Mouse (Mus musculus): ENCODE measurements at regions not wholly inside any gene's neighbourhood (a gene's known extent, or its start where the extent isn't known, plus 50 kb on each side); places are given as distances from the start of the nearest gene placed in this dataset.
A peak's percentile ranks its signal among the peaks of the same experiment; 100 is the strongest.

DNA sequence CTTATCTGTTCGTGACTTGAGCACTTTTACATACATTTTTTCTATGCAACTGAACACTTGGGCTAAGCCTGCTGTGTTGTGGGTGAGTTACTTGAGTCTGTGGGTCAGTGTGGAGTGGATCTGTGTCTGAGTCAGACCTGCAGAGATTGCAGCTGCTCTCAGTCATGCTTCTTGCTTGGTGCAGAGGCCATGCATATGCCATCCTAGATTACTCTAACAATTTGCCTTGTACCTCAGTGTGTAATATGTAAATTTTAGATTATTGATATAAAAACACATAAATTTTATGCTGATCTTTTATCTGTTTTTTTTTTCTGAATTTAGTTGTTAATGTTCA lies 326.2 kb downstream of the 1700129C05Rik start:
- DNase-seq: peak; percentile 27

DNA sequence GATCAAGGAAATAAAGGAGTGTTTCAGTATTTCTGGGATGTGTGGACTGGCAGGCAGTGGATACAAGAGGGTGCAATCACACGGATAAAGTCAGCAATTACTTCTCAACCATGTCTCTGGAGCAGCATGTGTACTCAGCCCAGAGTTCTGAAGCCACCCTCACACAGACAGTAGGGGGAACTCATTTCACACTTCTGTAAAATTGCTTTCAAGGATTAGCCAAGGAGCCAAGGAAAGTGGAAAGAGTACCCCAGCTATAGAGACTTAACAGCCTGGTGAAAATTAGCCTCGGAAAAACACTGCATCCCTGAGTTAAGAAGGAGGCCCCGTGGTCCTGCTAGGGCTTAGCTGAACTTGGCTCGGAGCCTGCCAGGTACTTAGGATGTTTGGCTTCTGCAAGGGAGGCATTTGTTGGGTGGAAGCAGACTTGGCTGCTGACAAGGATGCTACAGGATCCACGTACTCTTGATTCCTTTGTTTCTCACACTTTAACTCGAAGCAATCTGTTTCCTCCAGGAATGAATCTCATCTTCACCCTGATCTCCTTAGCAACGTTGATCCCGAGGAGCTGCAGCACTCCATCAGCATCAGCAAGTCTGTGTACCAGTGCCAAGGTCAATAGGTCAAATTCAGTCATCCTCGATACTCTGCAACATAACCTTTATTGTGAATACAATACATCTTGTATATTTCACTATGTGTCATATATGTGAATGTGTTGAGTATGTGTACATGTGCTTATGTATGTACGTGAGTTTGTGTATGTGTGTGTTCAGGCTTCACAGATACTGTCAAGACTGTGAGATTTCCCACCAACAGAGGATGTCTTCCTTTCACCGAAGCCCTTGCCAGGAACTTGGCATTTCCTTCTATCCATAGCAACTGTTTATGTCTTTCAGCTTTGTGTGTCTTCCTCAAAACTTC lies 326.8 kb downstream of the 1700129C05Rik start:
- peak; percentile 81 for DNase-seq

DNA sequence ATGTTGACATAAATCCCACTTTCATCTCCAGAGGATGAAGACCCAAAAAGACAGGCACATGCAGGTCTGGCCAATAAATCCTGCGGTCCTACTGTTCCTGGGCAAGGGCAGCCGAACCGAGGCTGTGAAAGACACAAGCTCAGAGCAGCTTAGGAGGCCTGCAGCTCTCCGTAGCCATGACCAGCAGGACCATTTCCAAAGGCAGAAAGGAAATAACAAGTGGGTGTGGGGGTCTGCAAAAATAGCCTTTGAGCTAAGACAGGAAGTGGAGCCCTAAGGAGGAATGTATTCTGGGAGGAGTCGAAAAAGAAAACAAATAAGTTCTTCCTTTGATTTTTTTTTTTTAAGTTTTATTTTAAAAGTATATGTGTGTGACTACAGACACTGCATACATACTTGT lies 330.1 kb downstream of the 1700129C05Rik start:
- DNase-seq: peak; percentile 96

DNA sequence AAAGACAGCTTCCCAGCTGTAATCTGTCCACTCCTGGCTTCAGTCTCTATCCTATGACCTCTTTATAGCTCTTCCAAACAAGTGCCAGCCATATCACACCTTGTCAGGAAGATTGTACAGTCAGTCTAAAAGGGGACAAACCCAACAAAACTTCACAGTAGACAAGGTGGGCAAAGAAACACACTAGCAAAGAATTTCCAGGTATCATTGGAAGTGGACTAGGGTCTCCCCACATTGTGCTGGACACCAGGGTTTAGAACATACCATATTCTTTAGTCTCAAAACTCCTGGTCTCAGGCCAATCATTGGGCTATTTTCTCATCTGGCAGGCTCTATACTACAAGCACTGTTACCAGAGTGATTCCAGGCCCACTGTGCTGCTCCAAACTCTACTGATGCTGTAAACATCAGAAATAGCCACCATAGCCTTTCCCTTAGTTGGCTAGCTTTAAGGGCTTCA lies 341.3 kb downstream of the 1700129C05Rik start:
- DNase-seq: peak; percentile 94

DNA sequence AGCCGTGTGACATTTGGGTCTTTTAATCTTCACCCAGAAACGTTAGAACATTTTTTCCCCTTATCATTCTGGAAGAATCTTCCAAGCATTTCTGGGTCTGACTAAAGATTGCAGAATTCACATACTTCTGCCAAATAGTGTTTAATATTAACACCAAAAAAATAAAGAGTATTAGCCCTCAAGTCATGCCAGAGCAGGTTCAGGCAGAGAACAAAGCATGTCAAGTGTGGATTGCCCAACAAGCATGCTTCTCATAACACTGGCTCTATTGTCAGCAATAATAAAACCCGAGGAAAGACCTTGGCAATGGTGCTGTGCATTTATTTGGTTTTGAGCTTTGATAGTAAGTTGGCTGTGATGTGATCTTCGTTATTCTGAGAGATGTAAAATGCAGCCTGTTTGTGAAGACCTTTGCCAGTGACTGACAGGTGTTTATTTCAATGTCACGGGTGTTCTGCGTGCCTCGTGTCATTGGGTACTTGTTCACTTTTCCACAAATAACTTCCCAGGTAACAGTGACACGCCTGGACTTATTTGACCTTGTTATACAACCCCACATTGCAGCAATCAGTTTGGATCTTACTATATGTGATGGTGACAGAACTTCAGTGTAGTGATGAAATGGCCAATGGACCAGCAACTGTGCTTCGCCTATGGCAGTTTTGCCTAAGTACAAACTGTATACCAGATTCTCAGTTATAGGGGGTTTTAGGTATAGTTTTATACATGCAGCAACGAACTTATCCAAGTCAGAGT lies 354.3 kb downstream of the 1700129C05Rik start:
- DNase-seq: peak; percentile 86

DNA sequence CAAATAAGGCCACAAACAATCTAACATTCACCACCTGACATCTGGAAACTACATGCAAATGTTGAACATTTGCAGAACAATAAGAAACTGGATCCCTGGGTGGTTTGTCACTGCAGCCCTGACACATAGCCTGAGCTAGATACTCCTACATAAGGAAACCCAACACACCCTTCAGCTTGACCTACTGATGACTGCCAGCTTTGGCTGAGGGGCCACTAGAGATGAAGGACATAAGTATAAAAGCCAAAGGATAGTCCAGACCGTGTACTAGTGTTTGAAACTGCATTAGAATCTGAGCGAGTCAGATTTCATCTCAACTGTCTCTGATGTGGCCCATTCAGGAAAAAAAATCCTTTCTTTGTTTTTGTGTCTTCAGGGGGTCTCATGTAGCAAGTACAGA lies 355.1 kb downstream of the 1700129C05Rik start:
- DNase-seq: peak; percentile 82

DNA sequence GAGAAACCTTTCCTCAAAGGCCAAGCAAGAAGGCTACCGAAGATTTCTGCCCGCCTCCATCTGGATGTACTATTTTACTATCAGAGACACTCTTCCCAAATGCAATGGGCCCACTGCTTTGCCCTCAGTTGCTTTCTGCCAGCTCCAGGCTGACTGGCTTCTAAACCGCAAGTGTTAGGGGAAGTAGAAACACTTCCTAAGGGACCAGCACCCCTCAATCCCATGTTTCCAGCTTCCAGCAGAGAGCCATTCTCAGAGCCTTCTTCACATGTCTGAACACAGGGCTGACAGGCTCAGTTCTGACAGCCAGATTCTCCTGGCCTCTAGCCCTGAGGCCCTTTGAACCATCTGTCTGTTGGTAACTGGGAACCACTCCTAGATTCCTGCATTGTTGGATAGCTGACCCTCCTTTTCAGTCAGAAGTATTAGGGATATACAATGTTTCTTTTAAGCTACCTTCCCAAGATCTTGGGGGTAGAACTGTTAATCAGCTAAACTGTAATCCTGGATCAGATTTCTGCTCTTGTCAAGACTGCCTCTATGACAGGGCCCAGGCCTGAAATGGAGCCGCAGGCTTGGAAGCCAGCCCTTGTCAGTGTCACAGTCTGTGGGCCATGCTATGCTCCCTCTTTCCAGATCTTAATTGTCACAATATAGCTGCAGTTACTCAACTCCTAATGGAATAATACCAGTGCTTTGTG lies 355.8 kb downstream of the 1700129C05Rik start:
- peak; percentile 93 for DNase-seq

DNA sequence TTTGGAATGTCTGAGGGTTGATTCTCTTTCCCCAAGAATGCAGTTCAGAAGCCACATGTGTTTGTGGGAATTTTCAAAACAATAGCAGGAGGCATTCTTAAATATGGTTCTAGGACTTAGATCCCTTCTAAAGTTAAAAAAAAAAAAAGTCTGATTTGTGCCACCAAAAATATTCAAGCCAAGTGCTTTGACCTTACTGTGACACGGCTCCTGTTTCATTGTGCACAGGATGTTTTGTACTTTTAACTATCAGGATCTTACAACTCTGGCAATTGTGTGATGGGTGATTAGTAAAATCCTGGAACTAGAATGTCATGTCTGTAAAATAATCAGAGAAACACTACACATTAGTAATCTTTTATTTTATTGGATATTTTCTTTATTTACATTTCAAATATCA lies 359.5 kb downstream of the 1700129C05Rik start:
- DNase-seq: peak; percentile 90

DNA sequence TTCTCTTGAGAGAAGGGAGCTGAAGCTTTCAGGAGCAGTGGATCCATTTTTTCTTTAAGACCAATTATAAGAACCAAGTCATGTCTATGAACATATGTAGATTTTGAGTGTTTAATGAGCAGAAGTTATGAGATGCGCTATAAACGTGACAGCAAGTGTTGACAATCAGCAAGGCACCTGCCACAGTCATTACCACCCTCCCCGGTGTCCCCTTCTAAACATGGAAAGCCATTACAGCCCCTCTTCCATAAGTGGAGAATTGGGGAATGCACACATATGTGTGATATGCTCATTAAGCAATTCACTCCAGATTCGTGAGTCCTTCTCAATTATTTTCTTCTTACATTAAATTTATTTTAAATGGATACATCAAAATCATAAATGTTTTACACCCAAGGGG lies 362.4 kb downstream of the 1700129C05Rik start:
- DNase-seq: peak; percentile 25

DNA sequence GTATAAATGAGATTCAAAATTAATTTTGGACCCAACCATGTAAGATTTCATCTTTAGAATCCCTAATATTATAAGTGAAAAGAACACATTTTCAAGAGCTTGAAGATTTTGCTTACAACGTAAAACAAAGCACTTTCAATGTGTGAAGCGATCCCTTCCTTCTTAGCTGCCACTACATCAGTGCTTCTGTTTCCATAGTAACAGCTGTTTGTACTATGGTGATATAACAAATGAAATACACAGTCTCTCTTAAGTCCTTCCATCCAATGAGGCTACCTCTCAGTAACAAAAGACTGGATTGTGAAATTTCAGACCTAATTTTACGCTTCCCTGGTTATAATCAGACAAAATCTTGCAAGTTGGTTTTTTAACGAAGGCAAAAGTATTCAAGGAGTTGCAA lies 364.0 kb downstream of the 1700129C05Rik start:
- no peak for DNase-seq

DNA sequence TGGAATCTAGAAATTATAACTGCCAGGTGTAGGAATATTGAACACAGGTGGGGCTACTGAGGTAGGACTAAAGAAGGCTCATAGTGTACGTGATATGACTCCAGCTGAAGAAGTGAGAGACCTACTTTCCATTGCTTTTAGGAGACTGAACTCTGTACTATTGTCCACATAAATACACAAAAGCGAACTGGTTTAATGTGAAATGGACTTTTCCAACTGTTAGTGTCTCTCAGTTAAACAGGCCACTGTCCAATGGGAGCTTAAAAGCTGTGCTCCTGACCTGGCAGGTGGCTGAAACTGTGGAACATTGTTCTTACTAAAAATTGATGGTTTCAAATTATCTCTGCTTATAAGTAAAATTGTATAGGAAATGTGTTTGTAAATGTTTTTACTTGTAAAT lies 381.4 kb downstream of the 1700129C05Rik start:
- DNase-seq: no peak

DNA sequence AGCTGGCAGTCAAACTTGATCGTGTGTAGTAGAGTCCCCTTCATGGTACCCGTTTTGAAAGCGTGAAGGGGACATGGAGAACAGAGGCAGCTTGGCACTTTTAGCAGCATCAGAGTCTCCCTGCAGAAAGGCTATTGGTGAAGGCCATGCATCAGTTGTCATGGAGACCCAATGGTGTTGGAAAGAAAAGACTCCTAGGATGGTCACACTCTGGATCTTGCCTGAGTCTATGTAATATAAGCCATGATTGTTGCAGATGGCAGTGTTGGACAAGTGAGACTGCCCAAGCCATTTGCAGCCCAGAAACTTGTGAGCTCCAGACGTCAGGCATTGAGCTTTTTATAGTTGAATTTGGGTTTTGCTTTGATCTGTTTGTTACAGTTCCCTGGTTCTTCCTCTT lies 382.9 kb downstream of the 1700129C05Rik start:
- DNase-seq: no peak

DNA sequence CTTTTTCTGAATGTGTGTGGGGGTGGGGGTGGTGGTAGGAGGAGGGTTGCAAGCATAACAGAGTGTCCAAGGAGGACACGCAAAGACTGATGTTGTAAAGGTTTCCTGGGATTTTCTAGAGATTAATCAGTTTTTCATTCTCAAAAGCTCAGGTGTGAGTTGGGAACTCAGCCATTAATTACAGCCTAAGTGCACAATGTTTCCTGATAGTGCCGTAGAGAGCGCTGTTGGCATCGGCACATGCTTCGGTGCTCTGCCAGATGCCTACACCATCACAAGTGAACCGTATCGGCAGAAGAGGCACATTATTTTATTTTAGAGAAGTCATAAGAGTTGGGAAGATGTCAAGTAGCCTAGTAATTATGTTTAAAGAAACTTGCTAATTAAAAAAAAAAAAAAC lies 388.9 kb downstream of the 1700129C05Rik start:
- DNase-seq: no peak

DNA sequence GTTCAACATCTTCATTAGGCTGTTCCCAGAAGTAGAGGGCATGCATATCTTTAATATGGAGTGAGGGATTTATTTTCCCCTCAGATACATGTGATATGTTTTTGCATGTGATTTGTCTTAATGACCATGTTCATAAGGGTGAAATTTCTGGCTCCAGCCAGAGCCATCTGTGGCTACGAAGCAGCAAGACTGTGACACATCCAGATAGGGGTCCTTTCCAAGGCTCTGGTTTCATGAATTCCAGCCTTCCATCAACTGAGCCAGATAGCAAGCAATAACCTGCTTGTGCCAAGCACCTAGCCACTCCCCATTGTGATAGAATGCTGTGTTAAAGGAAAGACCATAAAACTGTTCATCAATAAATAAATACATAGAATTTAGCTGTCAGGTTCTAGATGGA lies 389.6 kb downstream of the 1700129C05Rik start:
- no peak for DNase-seq

DNA sequence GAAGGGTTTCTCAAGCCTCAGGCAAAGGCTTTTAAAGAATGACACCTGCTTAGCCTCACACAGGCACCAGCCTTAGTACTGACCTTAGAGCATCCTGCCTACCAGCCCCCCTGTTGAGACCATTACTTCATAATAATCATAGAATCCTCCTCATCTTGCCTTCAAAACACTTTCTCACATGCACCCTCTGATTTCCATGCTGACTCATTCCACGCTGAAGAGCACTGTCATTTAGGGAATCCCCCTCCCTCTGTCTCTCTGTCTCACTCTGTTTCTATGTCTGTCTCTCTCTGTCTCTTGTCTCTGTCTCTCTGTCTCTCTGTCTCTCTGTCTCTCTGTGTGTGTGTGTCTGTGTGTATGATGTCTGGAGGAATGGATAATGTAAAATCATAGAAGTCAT lies 416.3 kb downstream of the 1700129C05Rik start:
- no peak for DNase-seq

DNA sequence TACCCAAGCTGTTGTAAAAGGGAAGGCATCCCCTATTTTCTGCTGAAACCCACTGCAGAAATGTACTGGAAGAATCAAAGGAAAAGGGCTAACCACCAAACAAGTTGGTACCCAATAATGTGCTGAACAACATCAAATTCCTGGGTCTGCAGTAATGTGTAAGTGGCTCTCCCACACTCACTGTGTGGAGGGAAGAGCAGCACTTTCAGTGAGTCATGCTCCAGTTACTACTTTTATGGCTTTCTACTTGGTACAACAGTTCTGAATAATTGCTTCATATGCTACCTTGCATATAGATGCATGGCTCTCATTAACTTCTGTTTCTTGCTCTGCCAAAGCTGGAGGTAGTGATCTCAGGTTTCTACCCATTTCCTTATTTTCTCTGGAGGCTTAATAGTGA lies 427.8 kb downstream of the 1700129C05Rik start:
- no peak for DNase-seq

DNA sequence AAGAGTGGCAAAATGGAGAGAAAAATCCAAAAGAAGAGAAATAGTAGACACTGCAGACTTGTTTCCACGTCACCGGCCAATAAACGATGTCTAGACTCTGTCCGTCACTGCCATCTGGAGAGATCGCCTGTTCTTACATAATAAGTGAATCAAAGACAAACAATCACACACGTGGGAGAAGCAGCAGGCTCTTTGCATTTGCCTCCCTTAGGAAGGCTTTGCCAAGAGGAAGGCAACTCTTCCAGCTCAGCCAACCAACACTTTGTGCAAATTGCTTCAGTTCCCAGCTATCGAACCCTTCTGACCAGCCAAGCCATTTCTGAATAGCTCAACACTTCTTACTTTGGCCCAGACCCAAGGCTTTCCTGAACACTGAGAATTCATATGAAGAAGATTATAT lies 432.8 kb downstream of the 1700129C05Rik start:
- DNase-seq: peak; percentile 94

DNA sequence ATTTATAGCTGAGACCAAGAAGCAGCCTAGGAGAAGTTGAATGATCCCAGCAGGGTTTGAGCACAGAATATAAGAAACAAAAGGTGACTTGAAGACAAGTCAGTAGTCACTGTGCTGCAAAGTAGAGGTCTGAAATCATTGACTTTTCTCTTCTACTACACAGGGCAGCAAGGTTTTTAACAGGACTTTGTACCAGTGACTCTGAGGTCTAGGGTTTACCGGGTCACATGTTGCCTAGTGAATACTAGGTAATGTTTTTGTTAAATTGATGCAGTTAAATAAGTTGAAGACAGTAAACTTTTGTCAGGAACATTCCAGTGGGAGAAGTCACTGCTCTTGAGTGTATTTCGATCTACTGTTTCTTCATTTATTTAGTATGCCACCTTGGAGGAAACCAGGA lies 433.4 kb downstream of the 1700129C05Rik start:
- DNase-seq: no peak

DNA sequence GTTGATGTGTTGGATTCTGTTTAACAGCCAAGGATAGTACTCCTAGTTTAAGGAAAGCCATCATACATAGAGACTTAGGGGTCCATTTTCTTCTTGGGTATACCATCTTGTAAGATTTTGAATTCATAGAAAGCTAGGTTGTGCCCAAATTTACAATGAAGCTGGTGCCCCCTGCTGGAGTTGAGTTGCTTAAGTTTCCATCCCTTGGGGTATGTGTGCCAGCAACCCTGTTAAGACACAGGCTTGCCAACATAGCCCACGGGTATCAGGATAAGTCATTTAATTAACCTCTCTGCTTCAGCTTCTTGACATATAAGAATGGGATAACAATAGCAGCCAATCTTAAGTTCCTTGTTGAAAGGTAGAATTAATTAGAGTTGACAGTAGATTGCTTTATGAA lies 440.9 kb downstream of the 1700129C05Rik start:
- DNase-seq: no peak

DNA sequence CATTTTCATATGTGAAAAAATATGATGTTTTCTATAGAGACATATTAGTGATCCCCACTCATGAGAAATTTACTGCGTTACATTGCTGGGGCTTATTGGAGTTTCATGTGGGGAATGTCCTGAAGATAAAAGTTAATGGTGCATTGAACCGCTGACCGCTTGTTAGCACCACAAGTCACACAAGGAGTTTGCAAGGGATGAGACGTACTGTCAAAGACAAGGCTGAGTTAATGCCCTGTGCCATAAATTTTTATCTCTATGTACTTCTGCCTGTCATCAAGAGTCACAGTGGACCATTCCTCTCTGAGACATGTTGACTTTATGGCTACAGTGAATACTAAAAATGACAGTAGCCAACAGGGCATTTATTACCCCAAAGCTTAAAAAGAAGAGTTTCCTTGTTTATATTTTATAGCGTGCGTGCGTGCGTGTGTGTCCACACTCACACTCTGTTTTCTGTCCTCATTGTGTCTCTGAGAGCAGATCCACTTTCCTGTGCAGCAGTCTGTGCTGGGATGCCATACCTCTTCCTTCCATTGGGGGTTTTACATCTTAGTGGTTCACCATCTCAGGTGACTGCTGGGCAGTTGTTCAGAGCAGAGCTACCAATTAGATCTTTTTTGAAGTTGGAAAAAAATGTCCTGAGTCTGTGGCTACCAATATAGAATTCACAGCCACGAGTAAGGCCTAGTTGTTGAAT lies 451.4 kb downstream of the 1700129C05Rik start:
- no peak for DNase-seq

DNA sequence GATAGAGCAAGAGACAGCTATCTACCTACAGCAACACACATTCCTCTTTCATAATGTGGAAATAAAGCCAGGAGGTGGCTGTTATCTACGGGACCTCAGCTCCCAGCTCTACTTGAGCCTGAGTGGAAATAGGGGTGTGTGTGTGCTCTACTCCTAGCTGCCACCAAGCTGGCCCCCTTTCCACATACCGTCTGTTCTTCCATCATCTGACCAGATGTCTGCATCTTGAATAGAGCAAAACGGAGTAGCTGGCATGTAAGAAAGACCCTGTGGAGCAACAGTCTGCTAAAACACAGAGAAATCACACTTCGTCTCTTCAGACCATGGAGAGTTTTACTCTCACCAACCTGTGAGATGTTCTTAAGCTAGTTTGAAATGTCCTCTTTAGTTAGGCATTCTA lies 454.9 kb downstream of the 1700129C05Rik start:
- DNase-seq: no peak

DNA sequence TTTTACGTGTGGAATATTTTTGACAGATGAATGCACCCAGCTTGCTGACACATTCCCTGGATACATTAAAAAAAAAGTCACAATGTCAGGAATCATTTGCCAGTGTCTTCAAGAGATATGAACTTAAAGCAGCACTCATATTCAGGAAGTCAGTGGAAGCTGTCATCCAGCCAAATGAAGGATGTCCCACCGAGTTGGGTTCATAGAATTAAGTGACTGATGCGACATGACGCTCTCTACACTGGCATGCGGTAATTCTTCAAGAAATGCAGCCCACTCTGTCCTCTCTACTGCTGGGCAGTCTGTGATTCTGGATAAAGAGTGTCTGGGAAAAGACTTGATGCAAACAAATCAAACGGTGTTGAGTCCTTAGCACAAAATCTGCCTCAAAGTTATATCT lies 463.9 kb downstream of the 1700129C05Rik start:
- no peak for DNase-seq

DNA sequence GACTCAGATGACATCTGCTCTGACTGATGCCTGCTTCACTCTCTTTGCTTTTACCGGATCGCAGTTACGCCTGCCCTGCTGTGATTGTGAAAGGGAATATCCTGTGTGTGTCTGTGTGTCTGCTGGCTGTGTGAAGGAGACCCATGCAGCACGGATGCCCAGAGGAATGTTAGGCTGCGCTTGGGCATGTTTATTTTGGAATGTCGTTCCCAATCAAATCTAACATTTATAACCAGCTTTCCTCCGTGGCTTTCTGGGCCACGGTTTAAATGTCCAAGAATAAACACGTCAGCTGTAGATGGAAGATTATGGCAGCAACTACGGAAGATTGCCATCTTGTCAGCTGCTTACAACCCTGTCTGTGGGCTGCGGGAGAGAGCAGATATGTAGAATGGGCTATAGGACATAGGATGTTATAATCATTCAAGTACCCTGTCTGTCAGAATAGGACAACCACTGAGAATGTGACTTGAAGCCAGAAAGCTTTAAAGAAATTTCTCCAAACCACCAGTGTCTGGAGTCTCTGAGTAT lies 464.5 kb downstream of the 1700129C05Rik start:
- no peak for DNase-seq
